Mouse (Mus musculus): ENCODE results near the gene Gm42957. TPM values are rescaled to one million over a fixed set of nuclear protein-coding genes. Genes with fewer than 3 reads are reported as not detected.

Gene Gm42957
- polyA plus RNA-seq, 1 experiment from 2014 or later: 0.09 TPM

Other genes starting within 250 kb of the Gm42957 start
- 0.17 and 0.29 TPM in 2 replicates for gene BC107364, start 183.2 kb upstream of the Gm42957 start, polyA plus RNA-seq (2015; fragmentation: Nextera tagmentation; extraction: Ambion mirVana)
- gene Hfe2, start 110.3 kb upstream of the Gm42957 start, polyA plus RNA-seq (2015; fragmentation: Nextera tagmentation; extraction: Ambion mirVana): 0.50 and 3.8 TPM in 2 replicates
- gene Txnip, start 77.5 kb upstream of the Gm42957 start, polyA plus RNA-seq (2015; fragmentation: Nextera tagmentation; extraction: Ambion mirVana): 164 and 179 TPM in 2 replicates
- 0.89 and 1.1 TPM in 2 replicates for gene Gm16253, start 58.5 kb upstream of the Gm42957 start, polyA plus RNA-seq (2015; fragmentation: Nextera tagmentation; extraction: Ambion mirVana)
- 26.4 and 29.8 TPM in 2 replicates for gene Polr3gl, start 41.3 kb upstream of the Gm42957 start, polyA plus RNA-seq (2015; fragmentation: Nextera tagmentation; extraction: Ambion mirVana)
- gene Ankrd34a, start 38.8 kb upstream of the Gm42957 start, polyA plus RNA-seq (2015; fragmentation: Nextera tagmentation; extraction: Ambion mirVana): 2.2 and 2.7 TPM in 2 replicates
- 7.2 and 7.5 TPM in 2 replicates for gene Lix1l, start 34.3 kb upstream of the Gm42957 start, polyA plus RNA-seq (2015; fragmentation: Nextera tagmentation; extraction: Ambion mirVana)
- gene Rbm8a, start 5.5 kb upstream of the Gm42957 start, polyA plus RNA-seq (2015; fragmentation: Nextera tagmentation; extraction: Ambion mirVana): 102 and 104 TPM in 2 replicates
- gene Pex11b, start 98 bp upstream of the Gm42957 start, polyA plus RNA-seq (2015; fragmentation: Nextera tagmentation; extraction: Ambion mirVana): 43.7 and 44.6 TPM in 2 replicates
- 0.85 and 1.2 TPM in 2 replicates for gene Itga10, start 10.1 kb downstream of the Gm42957 start, polyA plus RNA-seq (2015; fragmentation: Nextera tagmentation; extraction: Ambion mirVana)
- gene Ankrd35, start 34.7 kb downstream of the Gm42957 start, polyA plus RNA-seq (2015; fragmentation: Nextera tagmentation; extraction: Ambion mirVana): 8.0 and 10.5 TPM in 2 replicates
- 54.6 and 60.2 TPM in 2 replicates for gene Pias3, start 60.9 kb downstream of the Gm42957 start, polyA plus RNA-seq (2015; fragmentation: Nextera tagmentation; extraction: Ambion mirVana)
- gene Nudt17, start 73.1 kb downstream of the Gm42957 start, polyA plus RNA-seq (2015; fragmentation: Nextera tagmentation; extraction: Ambion mirVana): 7.0 and 9.2 TPM in 2 replicates
- gene Polr3c, start 92.2 kb downstream of the Gm42957 start, polyA plus RNA-seq (2015; fragmentation: Nextera tagmentation; extraction: Ambion mirVana): 30.3 and 33.9 TPM in 2 replicates
- gene Rnf115, start 92.2 kb downstream of the Gm42957 start, polyA plus RNA-seq (2015; fragmentation: Nextera tagmentation; extraction: Ambion mirVana): 34.0 and 38.4 TPM in 2 replicates
- gene Pdzk1, start 193.8 kb downstream of the Gm42957 start, polyA plus RNA-seq (2015; fragmentation: Nextera tagmentation; extraction: Ambion mirVana): 4.6 and 5.2 TPM in 2 replicates
- 0.20 and 0.30 TPM in 2 replicates for gene Cd160, start 193.9 kb downstream of the Gm42957 start, polyA plus RNA-seq (2015; fragmentation: Nextera tagmentation; extraction: Ambion mirVana)